Mouse (Mus musculus) hindlimb bud, embryonic 11.5 days (tissue): ENCODE results near the gene Lrrc25.

Source experiments
- DNase-seq: peaks from one replicate; pipeline ENCODE4 v3.0.0-alpha.2; 2012; ENCODE audit warnings: low read depth, low spot score; ENCODE audit errors: extremely low spot score

The Lrrc25 gene

GRCm38 (mm10) chr8:70646369-70646768 lies 30.4 kb downstream of the Lrrc25 start:
- DNase-seq = no peak

- no peak for DNase-seq
These were observed 30.8 kb downstream of the Lrrc25 start for GRCm38 (mm10) chr8:70646775-70647174.

DNA sequence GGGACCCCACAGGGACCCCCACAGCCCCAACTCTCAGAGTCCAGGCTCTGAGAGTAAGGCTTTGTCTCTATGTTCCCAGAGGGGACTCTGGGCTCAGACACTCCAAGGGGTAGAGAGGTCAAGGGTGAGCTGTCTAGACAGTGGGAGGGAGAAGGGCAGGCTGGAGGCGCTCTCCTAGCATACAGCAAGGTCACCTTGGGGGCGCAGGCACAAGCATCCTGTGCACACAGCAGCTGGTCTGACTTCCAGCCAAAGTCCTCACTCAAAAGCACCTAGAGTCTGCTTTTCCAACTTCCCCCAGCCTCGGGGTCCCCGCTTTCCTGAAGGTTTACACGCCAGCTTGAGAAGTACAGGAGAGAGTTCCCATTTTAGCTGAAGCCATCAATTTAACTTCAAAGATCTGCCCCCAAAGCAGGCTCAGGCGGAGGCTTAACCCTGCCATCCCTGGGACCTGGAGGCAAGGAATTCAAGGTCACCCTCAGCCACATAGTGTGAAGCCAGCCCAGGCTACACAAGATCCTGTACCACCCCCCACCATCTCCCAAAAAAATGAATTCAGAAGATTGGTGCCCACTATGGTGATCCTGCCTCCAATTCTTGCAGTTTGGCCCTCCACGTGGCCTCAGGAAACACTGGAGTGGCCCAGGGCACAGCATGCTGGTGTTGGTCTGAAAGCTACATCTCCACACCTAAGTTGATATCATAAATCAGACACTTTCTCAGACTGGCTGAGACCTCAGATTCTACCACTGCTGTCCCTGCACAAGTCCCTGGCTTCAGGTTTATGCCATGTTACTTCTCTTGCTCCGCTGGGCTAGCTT lies 31.6 kb downstream of the Lrrc25 start:
- no peak for DNase-seq

DNA sequence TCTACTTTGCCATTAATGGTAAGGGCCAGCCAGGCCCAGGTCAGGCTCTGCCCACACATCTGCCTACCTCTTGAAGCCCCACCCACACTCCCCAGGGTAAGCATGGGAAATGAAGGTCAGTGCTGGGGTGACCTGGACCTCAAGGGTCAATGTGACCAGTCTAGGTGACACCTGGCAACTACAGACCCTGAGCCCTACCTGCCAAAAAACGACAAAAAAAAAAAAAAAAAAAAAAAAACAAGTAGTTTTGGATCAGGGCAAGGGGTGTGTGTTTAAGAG lies 32.1 kb downstream of the Lrrc25 start:
- DNase-seq = no peak

DNA sequence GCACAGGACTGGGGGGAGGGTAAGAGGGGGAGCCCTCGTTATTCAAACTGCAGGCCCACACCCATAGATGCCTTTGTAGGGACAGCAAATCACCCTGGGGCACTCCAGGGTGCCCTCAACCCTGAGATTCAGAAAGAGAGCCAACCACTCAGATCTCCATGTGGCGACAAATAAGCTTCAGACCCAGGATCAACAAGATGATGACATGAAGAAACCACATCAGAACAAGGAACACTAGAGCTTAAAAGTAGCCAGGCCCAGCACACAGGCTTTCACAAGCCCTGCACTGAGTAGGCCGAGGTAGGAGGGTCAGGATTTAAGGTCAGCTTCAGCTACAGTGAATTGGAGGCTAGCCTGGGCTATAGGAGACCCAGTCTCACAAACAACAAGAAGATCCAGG lies 33.0 kb downstream of the Lrrc25 start:
- no peak for DNase-seq

- no peak for DNase-seq
These were observed 33.4 kb downstream of the Lrrc25 start for GRCm38 (mm10) chr8:70649324-70649723.

GRCm38 (mm10) chr8:70650351-70650750 lies 34.4 kb downstream of the Lrrc25 start:
- no peak for DNase-seq

- no peak for DNase-seq
These were observed 37.3 kb downstream of the Lrrc25 start for GRCm38 (mm10) chr8:70653226-70653625.

DNA sequence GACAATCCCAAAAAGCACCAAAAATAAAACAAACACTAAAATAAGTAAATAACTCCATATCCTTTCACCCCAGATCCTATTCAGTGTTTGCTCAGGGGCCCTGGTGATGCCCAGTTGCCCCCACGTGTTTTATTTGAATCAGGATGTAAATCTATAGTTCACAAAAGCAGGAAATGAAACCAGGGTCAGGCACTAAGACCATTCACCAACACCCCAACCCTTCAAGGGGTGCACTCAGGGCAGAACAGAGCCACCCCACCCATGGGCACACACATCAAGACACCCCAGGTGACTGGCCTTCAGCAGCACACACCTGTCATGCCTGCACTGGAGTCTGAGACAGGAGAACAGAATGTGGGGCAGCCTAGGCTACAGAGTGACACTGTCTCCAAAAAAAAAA lies 38.2 kb downstream of the Lrrc25 start:
- DNase-seq = no peak

- DNase-seq = no peak
These were observed 39.5 kb downstream of the Lrrc25 start for GRCm38 (mm10) chr8:70655469-70655868.

DNA sequence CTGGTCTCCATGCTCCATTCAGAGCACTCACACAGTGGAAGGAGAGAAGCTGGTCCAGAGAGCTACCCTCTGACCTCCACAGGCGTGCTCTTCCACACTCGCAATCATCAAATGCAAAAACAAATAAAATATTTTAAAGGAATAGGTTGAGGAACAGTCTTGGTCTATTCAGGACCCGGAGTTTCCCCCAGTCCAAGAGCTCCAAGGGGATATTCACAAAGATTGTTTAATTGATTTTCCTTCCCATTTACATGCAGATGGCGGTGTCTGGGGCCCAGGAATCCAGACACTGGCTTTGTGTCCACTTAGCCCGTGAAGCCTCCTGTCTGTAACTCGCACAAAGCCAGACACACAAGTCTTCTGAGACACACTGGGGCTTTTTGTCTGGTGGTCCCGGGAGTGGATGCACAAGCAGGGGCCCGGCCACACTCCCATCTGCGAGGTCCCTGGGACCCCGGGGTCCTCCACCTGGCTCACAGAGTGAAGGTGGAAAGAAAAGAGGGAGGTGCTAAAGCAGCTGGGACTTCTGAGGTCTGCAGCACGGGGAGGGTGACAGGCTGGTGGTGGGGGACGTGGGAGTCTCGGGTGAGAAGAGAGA lies 40.3 kb downstream of the Lrrc25 start:
- no peak for DNase-seq

- no peak for DNase-seq
These were observed 41.3 kb downstream of the Lrrc25 start for GRCm38 (mm10) chr8:70657214-70657613.

- DNase-seq = no peak
These were observed 41.8 kb downstream of the Lrrc25 start for GRCm38 (mm10) chr8:70657739-70658138.

GRCm38 (mm10) chr8:70658897-70659603 lies 43.1 kb downstream of the Lrrc25 start:
- DNase-seq = no peak

- DNase-seq = peak; percentile 68
These were observed 43.8 kb downstream of the Lrrc25 start for GRCm38 (mm10) chr8:70659604-70660272.

DNA sequence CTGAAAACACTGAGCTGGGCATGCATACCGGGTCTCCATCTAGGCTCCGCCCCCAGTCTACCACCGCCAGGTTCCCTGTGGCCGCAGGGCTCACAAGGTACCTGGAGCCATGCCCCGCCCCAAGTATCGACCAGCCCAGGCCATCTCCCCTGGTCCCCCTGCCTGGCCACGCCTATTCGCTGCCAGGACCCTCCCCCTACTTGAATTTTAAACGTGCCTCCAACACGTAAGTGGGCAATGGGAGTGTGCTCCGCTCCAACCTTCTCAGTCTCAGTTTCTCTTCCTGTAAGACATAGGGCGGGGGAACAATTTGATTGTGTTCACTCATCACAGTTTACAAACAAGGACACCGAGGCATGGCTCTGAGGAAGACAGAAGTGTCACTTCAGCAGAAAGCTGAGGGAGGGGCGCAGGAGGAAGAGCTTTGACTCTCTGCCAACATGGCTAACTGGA lies 44.3 kb downstream of the Lrrc25 start, which contains the start of gene Pgpep1:
Gene Pgpep1 (minus strand): TSS at position 116 of the 453 bp plus-strand sequence.
- no peak for DNase-seq

DNA sequence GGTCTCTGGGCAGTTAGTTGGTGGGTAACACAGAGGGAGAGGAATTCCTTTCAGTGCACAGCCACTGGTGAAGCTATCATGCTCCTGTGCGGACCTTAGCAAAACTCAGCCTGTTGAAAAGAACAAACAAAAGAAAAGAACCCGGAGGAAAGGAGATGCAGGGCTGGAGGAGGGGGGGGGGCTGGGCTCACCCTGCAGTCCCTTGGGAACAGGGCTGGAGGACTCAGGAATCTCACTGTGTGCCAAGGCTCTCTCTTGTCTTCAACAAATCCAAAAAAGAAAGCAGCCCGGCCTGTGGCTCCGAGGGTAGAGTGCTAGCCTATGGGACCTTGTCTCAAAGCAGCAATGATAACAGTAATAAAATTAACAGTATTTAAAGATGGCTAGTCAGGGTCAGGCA lies 47.7 kb downstream of the Lrrc25 start:
- no peak for DNase-seq

DNA sequence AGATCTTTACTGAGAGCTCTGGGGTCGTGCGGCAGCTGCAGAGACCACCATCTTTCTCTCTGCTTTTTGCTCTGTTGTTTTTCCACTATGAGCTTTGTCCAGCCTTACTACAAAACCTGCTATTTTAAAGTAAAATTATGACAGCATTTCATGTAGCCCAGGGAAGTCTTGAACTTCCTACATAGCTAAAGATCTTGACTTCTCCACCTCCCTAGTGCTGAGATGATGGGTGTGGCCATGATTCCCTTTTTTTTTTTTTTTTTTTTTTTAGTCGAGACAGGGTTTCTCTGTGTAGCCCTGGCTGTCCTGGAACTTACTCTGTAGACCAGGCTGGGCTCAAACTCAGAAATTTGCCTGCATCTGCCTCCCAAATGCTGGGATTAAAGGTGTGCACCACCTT lies 48.7 kb downstream of the Lrrc25 start:
- no peak for DNase-seq

DNA sequence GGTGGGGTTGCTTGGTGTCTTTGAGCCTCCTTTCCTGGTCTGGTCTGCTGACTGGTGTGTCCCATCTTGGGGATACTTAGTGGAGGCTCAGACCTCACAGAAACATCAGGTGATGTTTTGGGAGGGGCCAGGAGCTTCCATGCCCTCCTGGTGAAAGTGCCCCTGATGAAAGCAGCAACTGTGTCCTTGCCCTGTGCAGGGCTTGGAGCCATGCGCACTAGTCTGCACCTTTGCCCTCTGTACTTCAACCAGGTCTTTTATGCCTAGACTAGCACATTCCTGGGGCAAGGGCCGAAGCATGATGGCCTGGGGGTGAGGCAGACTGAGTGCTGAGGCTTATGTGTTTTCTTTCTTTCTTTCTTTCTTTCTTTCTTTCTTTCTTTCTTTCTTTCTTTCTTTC lies 49.6 kb downstream of the Lrrc25 start:
- DNase-seq = no peak

GRCm38 (mm10) chr8:70667071-70667470 lies 51.1 kb downstream of the Lrrc25 start:
- no peak for DNase-seq
